Mouse (Mus musculus) embryo, embryonic 11 days (tissue): ENCODE data around the gene Gm7792.
"Not testable (repeated sequence)": the region's sequence is repeated elsewhere in the genome, so short reads cannot be mapped to it uniquely, and the experiment has no call there.

Experiments used
- DNase-seq: peaks from one replicate; pipeline ENCODE4 v3.0.0-alpha.2; 2015

Gene Gm7792

DNA sequence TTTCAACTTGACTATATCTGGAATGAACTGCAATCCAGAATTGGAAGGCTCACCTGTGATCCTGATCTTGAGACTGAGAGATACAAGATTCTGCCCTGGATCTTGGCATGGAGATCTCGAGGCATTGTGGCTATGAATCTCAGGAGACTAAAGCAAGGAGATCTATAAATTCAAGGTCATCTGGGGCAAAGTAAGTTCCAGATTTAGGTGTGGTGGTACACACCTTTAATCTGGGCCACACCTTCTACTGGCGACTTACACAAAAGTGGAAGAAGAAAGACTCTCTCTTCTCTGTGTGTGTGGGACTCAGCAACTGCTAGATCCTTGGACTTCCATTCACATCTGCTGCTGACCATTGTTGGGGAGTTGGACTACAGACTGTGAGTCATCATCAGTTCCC, at the start of gene Gm7792:
Gene Gm7792 (plus strand): TSS at position 301 of the 400 bp plus-strand sequence.
- not testable (repeated sequence) for DNase-seq
